Mouse (Mus musculus) testis, adult 2 months (tissue): ENCODE results near the gene Clic3. TPM values are rescaled to one million over a fixed set of nuclear protein-coding genes. Genes with fewer than 3 reads are reported as not detected.

ENCODE experiments used
- H3K27ac ChIP-seq: fragments of 200-500 bp; 2 replicates; pipeline ENCODE4 v1.5.1; 2012; ENCODE audit warnings: low read depth, low read length; ENCODE audit not compliant: control insufficient read depth, insufficient read depth
- H3K27me3 ChIP-seq: fragments of 200-500 bp; 2 replicates; pipeline ENCODE4 v1.6.1; 2012; ENCODE audit warnings: mild to moderate bottlenecking, low read length, moderate library complexity; ENCODE audit not compliant: control insufficient read depth, insufficient read depth
- H3K36me3 ChIP-seq: fragments of 200-500 bp; 2 replicates; pipeline ENCODE4 v1.6.1; 2012; ENCODE audit warnings: mild to moderate bottlenecking, low read length; ENCODE audit not compliant: control insufficient read depth, insufficient read depth
- H3K4me1 ChIP-seq: fragments of 200-500 bp; 2 replicates; pipeline ENCODE4 v1.6.1; 2012; ENCODE audit warnings: low read length; ENCODE audit not compliant: control insufficient read depth, insufficient read depth
- H3K4me3 ChIP-seq: fragments of 200-500 bp; 2 replicates; pipeline ENCODE4 v1.5.1; 2012; ENCODE audit warnings: low read depth, mild to moderate bottlenecking, low read length, moderate library complexity, mixed read lengths; ENCODE audit not compliant: control insufficient read depth
- CTCF ChIP-seq: fragments of 200-500 bp; IDR thresholded peaks from 2 replicates; pipeline ENCODE4 v1.5.1; 2012; ENCODE audit warnings: low read depth, mild to moderate bottlenecking, inconsistent platforms, low read length, moderate library complexity; ENCODE audit not compliant: control insufficient read depth, insufficient read depth, insufficient replicate concordance
- POLR2A ChIP-seq: fragments of 200-500 bp; IDR thresholded peaks from 2 replicates; pipeline ENCODE4 v1.6.1; 2012; ENCODE audit warnings: low read depth, mild to moderate bottlenecking, inconsistent platforms, low read length, moderate library complexity; ENCODE audit not compliant: control insufficient read depth
- polyA plus RNA-seq: library from polyadenylated mRNA; depleted of rRNA; stranded (reverse); fragments of >200 nt; gene quantifications from 2 replicates; pipeline ENCODE4 v1.2.3, GENCODE M21; 2012

Clic3 gene
- polyA plus RNA-seq, 1 experiment, result 0.78 TPM

GRCm38 (mm10) chr2:25498622-25499478 lies 42.2 kb downstream of the Clic3 start:
- Histone ChIP-seq H3K27ac (no peak overlapping the region), H3K4me1 (peaks cover 18% of the 10 kb centered on the region), H3K4me3 (no peak overlapping the region), H3K27me3 (no peaks in the 10 kb centered on the region), H3K36me3 (no peaks in the 10 kb centered on the region; the same call in 1 of the 2 replicates)
- no peak for TF ChIP-seq CTCF
- no peak for TF ChIP-seq POLR2A

- Histone ChIP-seq H3K4me1 (peaks cover 18% of the 10 kb centered on the region), H3K27ac (peak overlapping the region; percentile 74), H3K27me3 (no peaks in the 10 kb centered on the region), H3K36me3 (peaks cover 2% of the 10 kb centered on the region), H3K4me3 (peak overlapping the region; percentile 99)
- TF ChIP-seq CTCF, result no peak
- TF ChIP-seq POLR2A, result no peak
These were observed 43.5 kb downstream of the Clic3 start for GRCm38 (mm10) chr2:25500071-25500575.

GRCm38 (mm10) chr2:25500576-25501405 lies 44.2 kb downstream of the Clic3 start, which contains the start of gene Fbxw5:
Gene Fbxw5 (plus strand): TSS chr2:25500750.
- Histone ChIP-seq H3K27ac (peak within 1 kb of the TSS; percentile 89), H3K4me1 (peaks cover 18% of the 10 kb centered on the region), H3K4me3 (peak within 1 kb of the TSS; percentile 99), H3K27me3 (no peaks in the 10 kb centered on the region), H3K36me3 (peaks cover 3% of the 10 kb centered on the region)
- TF ChIP-seq POLR2A (peak; percentile 89), CTCF (no peak)

- Histone ChIP-seq H3K27ac (peak within 1 kb of the TSS; percentile 89), H3K4me3 (peak within 1 kb of the TSS; percentile 99), H3K36me3 (peaks cover 3% of the 10 kb centered on the region), H3K27me3 (no peaks in the 10 kb centered on the region), H3K4me1 (peaks cover 18% of the 10 kb centered on the region)
- TF ChIP-seq CTCF, result no peak
- peak; percentile 72; the same call in 1 of the 2 replicates for TF ChIP-seq POLR2A
These were observed 45.2 kb downstream of the Clic3 start, which contains the start of gene C8g for GRCm38 (mm10) chr2:25501593-25502486. Gene C8g (minus strand): TSS chr2:25501719.

- Histone ChIP-seq H3K27me3 (no peaks in the 10 kb centered on the region), H3K27ac (no peak overlapping the region; the same call in 1 of the 2 replicates), H3K4me1 (peaks cover 18% of the 10 kb centered on the region), H3K4me3 (peak overlapping the region; percentile 99), H3K36me3 (peaks cover 3% of the 10 kb centered on the region)
- TF ChIP-seq POLR2A, result no peak
- no peak for TF ChIP-seq CTCF
These were observed 46.1 kb downstream of the Clic3 start for GRCm38 (mm10) chr2:25502726-25503125.

- no peak overlapping the region for H3K27ac ChIP-seq
- H3K27me3 ChIP-seq, result no peaks in the 10 kb centered on the region
- peaks cover 3% of the 10 kb centered on the region for H3K36me3 ChIP-seq
- TF ChIP-seq POLR2A (no peak), CTCF (no peak)
- no peak overlapping the region for H3K4me3 ChIP-seq
- peaks cover 18% of the 10 kb centered on the region for H3K4me1 ChIP-seq
These were observed 47.9 kb downstream of the Clic3 start for GRCm38 (mm10) chr2:25504538-25504937.
